Mouse (Mus musculus): ENCODE results near the gene Alpk1. TPM values are rescaled to one million over a fixed set of nuclear protein-coding genes. Genes with fewer than 3 reads are reported as not detected.

The Alpk1 gene
- total RNA-seq, 2 experiments from 2014 or later, result 10.6 to 13.2 TPM

DNA sequence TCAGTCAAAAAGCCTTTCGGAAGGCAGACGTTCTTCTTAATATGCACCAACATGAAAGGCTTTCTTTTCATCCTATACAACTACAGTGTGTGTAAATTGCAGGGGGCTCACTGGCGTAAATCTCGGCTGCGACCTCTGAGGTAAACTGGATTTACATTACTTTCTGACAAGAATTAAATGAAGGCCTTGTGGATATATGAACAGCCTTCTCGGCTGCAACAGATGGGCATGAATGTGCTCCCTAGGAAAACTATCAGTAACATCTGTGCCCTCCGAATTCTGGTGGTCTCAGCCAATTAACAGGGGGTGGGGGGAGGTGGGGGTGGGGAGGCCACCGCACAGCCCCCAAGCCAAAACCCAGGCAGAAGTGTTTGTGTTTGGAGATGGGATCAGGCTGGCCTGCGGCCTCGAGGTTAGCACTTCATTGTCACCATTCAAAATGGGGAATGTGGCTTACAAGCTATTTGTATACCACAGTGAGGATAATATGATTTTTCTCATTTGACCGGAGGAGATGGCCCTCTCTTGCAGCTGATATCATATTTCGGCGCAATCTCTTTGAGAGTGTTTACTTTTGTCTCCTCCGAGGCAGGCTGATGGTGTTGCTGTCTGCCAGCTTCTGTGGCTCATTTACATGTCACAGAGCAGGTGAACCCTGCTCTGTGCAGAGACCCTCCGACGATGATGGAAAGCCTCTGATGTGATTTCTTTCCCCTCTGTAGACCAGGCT lies 34.3 kb downstream of the Alpk1 start:
- no peak for DNase-seq (ENCODE audit: low spot score in 2 of 2)

DNA sequence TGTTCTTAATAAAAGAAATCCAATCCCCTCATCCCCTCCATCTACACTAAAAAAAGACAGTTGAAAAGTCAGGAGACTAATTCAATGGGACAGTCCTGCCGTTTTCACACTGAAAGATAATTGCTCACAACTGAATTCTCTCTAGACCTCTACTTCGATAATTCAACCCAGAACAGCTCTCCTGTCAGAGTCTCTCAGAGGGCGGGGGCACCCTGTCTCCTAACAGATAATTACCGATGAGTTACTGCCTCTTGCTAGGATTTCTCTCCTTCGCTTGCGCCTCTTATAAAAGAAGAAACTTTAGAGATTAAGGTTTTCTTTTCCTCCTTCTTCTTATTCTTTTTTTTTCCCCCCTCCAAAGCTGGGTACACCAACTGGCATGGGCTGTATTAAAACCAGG lies 34.8 kb downstream of the Alpk1 start:
- no peak for DNase-seq (ENCODE audit: low spot score in 2 of 2)

DNA sequence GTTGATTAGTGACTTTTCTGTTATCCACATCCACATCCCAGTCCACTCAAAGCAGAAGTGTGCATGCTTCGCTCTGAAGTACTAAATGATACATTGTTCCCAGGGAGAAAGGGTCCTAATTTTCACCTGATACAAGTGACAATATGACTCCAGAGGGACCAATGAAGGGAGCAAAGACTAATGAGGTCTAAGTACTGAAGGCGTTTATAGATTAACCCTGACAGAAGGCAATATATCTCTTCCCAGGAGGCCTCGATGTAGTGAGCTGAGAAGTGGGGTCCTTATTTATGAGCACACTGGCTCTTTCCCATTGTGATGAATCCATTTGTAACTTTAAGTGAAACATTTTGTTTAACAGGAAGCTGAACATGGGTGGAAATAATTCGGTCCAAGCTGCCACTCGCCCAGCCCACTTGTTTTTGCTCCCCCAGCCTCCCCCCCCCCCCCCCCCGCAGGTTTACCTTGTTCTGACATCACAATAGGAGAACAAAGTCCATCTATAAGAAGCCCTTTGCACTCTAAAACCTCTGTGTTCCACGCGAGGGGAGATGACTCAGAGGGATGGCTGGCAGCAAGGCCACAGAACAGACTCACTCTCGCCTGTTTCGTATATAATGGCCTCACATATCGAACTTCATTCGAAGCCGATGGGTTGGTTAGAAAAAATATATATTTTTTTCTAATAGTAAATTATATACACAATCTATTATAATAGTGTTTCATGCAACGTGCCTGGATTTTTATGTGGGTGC lies 36.5 kb downstream of the Alpk1 start:
- DNase-seq (ENCODE audit: low spot score in 2 of 2), result no peak

DNA sequence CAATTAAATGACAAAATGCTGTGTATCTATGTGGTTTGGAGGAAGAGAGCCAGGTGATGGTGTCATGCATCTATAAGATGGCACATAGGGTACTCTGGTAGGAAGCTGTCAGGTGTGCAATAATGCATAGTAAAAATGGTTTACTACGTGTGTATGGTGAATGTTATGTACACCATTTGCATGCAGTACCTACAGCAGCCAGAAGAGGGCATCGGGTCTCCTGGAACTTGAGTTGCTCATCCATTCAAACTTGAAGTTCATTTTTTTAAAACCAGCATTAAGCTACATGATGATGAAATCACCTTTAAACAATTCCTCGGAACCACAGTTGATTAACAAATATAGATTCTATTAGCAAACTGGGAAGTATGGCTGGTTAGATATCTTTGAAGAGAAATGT lies 38.9 kb downstream of the Alpk1 start:
- no peak for DNase-seq (ENCODE audit: low spot score in 2 of 2)

DNA sequence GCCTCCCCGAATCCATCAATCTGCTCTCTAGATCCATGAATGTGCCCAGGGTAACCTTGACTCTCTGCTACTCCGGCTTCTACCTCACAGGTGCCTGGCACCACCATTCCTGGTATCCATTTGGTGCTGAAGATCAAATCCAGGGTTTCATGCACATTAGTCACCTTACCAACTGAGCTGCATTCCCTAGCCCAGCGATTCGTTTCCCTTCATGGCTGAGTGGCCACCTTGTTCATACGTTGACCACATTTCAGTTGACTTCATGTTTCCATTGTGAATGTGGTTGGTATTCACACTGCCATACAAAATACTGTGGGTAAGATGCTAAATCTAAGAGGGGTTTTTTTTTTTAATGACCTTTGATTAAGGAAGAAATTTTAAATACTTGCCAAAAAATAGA lies 42.5 kb downstream of the Alpk1 start:
- no peak for DNase-seq (ENCODE audit: low spot score in 2 of 2)

DNA sequence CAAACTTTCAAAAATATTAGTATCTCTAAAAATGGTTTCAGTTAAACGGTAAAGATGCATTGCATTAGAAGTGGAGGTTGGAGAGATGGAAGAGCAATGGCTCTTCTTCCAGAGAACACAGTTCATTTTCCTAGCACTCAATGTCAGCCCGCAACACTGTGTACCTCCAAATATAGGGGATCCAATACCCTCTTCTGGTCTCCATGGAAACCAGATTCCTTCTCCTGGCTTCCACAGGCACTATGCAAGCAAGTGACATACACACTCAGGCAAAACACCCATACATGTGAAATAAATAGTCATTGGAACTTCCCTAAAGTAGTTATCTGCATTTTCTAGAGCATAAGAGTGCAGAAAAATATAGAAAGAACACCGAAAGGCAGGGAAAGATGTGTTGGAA lies 44.9 kb downstream of the Alpk1 start:
- DNase-seq (ENCODE audit: low spot score in 2 of 2), result no peak

DNA sequence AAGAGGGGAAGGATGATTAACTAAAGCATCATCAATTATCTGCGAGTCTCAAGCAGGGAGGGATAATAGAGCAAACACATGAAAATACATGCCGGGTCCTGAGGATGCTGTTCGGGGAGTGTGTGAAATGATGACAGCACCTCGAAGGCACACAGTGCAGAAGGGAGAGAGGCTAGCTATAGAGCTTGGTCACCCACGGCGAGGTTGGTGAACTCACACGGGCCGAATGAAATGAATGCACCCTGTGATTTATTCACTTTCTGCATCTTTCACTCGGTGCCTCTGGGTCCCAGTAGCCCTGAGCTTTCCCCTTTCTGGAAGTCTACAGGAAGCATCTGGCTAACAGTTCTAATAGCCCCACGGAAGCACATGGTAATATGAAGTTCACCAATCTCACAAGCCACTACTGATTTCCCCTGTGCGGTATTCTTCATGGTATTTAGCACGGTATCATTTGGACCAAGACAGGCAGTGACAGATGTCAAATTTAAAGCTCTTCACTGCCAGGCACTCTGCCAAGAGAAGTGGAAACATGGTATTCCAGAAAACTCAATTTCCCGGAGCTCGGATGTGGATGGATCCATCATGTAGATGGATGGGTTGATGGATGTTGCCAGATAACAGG lies 50.7 kb downstream of the Alpk1 start:
- no peak for DNase-seq (ENCODE audit: low spot score in 2 of 2)

DNA sequence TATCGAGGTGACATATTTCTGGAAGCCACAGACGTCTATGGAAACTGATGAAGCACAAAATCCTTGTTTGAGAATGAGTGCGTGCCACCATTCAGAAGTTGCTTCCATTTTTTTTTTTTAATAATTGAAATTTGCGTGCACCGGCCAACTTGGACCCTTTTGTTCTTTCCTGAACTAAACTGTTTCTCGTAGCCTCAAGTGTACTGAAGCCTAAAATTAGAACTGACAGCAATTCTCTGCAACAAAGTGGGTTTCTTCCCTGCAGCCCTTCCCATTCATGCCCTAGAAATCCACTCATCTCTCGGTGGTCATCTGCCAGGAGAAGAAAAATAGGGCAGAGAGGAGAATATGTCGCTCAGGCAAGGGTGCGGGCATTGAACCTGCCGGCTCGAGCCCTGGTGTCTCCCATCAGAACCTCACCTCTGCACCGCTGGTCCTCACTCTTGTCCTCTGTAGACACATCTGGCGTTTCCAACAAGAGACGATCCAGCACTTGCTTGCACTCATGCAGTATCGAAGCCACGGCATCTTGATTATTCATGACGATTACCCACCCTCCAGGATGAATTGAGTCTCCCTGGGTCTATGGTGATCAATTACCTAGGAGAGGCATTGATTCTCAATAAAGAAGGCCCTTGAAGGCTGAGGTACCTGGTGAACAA lies 51.3 kb downstream of the Alpk1 start:
- DNase-seq (ENCODE audit: low spot score in 2 of 2), result no peak

DNA sequence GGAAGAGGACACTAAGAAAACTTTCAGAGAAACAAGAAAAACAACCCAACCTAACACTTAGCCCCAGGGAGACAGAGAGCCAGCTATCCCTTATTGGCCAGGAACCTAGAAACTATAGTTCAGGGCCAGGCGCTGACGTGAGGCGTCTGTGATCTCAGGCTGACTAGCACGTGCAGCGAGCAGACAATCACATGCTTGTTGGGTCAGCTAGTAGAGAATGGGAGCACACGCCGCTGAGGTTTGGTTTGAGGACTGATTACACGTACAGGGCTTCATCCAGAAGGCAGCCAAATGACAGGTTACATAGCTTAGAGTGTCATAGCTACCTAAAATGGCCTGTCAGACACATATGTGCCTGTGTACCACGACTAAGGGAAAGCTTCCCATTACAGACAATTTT lies 52.3 kb downstream of the Alpk1 start:
- DNase-seq (ENCODE audit: low spot score in 2 of 2), result no peak

DNA sequence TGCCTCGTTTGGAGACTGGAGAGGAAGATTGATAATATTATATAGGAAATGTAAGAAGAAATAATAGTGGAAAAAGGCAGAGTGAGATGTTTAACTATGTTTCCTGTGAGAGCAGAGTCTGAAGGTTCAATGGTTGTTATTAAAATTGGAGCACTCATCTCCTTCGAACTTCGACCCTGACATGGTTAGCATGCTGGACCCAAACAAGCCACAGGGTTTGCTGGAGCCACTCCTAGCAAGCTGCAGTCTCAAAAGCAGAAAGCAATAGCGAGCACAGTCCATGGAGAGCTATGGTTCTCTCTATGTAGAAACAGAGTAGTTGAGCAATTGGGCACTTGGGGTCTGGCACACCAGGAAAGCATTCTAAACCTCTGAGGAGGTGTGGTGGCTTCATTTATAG lies 59.4 kb downstream of the Alpk1 start:
- no peak for DNase-seq (ENCODE audit: low spot score in 2 of 2)

DNA sequence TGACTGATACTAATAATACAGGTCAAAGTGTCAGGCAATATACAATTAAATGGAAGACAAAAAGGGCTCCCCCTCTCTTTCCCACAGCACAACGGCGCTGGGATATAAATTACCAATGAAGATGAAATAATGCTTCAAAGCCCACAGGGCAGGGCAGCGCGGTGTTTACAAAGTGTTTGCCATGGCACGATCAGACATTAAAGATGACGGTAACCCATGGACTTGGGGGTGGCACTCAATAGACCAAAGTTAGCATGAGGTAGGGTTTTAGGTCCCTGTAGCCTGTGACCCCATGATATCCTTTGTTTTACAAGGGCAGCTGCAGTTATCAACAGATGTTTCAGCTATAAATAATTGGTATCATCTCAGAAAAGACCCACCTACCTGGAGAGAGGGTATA lies 60.3 kb downstream of the Alpk1 start:
- DNase-seq (ENCODE audit: low spot score in 2 of 2), result no peak

DNA sequence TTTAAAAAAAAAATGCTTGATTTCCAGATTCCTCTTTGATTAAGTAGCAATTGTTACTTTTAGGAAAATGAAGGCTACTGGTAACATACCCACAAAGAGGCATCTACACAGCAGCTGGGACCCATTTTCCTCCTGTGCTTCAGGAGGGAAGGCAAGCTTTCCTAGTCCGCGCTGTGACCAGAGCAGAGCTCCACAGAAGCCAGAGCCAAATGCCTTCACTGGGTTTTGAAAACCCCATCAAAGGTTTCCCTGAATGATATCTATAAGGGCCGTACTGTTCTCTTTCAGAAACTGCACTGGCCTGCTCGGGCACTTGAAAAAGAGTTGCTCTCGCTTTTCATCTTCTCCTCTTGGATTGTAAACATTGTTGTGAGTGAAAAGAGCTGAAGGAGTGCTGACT lies 60.7 kb downstream of the Alpk1 start:
- no peak for DNase-seq (ENCODE audit: low spot score in 2 of 2)

DNA sequence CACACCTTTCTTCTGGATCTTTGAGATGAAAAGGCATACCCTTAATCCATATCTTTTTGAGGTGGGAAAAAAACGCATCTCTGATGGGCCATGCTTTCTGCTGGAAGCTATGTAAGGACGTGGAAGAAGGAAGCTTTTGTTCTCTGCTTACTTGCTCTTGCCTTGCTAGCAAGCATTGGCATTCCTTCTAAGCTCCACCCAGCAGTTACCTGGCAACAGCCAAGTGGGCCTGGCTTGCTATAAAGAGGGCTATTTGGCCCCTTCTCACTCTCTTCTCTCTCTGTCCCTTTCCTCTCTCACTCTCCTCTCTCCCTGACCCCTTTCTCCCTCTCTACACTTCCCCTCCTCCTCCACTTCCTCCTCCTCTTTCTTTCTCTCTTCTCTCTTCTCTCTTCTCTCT lies 63.6 kb downstream of the Alpk1 start:
- DNase-seq (ENCODE audit: low spot score in 2 of 2), result no peak

DNA sequence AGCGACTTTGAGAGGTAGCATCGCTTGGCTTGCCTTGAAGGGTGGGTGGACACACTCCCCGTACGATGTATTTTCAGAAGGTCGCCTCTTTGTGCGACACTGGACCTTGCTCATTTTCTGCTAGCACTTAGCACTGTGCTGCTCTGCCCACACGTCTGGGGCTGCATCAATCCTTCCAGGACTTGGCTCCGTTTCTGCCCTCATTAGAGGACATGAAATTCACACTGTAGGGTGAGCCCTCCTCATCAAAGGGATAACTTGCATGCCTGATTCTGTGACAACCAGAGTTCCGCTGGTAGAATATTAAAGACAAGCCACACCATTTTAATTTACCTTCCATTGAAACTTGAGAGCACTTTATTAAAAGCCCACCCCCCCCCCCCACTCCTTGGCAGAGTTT lies 67.2 kb downstream of the Alpk1 start:
- no peak for DNase-seq (ENCODE audit: low spot score in 2 of 2)

DNA sequence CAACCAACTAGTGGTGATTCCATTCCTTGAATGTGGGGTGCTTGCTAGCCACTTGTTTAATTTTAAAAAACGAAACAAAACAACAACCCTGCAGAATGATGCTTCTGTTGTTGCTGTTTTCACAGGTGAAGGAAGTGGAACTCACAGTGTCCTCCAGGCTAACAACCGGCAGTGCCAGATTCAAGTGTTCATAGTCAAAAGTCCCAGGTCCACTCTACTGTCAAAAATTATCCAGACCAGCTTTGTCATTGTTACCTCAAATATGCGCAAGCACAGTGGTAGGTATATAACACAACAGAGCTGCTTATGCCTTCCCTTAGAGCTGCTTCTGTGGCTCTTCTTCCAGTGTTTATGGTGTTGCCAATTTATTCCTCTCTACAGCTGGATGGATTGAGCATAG lies 68.8 kb downstream of the Alpk1 start:
- no peak for DNase-seq (ENCODE audit: low spot score in 2 of 2)

DNA sequence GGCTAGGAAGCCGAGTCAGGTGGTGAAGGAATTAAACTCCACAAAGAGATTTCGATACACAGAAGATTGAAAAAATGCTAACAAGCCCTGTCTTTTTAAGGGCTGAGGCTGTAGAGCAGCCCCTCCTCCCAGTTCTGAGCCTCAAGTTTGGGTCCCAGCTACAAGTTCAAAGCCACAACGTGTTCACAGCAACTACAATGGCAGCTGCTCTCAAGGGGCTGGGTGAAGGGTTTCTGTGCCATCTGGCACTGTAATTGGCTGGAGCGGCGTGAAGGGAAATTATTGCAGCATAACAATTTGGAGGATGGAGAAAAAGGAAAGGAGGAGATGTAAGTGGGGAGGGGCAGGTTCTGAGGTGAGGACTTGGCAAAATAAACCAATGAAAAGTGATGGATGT lies 73.2 kb downstream of the Alpk1 start:
- no peak for DNase-seq (ENCODE audit: low spot score in 2 of 2)

DNA sequence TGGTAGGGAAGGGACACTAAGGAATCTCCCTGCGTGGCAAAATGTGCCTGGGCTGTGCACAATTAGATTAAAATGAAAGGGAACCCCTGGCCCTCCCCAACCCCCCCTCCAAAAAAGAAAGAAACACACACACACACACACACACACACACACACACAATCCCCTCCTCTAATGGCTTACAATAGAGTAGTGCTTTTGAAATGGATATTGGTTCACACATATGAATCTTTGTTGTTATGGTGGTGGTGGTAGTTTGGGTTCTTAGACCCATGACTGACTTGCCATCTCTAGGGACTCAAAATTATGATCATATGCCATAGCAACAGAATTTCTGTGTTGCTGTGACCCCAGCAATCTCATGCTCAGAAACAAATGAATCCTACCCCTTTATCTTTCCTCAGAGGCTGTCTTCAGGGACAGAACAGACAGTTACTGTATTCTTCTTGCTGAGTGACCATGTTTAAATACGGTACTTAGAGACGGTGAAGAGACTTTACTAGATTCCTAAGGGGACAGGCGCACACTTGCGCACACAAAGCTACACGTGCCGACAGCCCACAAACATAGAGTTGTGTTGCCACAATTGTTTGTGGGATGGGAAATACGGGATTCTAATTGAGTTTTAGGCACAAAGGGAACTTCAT lies 73.8 kb downstream of the Alpk1 start:
- no peak for DNase-seq (ENCODE audit: low spot score in 2 of 2)

DNA sequence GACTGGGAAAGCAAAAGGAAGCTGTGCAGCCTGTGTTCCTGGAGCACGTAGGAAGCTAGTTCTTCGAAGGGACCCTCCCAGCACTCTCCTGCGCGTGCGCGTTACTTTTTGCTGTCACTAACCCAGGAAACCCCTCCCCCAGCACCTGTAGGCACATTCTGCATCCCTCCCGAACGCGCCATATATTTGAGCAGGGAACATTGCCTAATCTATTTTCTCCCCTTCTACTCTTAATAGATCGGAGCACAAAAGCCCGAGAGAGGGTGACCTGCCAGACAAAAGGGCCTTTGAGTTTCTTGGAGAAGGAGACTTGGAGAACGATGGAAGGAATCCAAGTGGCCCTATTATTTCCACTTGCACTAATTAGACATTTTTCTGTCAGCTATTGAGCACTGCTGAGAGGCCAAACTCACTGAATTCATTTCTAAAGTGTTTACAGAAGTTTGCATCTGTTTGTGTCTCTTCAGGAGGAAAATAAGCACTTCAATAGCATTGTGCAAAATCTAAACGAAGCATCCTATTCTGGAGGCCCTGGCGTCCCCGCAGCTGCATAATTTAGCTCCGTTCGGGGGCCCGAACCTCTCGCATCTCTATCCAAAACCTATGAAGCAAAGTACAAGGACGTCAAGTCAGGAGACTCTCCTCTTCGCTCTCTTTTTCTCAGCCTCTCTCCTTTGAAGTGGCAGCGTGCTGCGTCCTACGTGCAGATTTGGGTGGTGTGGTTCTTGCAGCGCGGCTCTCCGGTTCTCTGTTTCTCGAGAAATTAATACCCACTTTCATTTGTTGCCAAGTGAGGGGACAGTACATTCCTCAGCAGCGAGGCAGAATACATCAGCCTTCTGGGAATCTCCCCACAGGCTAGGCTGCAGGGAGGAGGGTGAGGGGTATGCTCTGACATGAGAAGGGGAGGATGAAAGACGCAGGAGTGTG lies 74.5 kb downstream of the Alpk1 start:
- DNase-seq (ENCODE audit: low spot score in 2 of 2), result no peak

DNA sequence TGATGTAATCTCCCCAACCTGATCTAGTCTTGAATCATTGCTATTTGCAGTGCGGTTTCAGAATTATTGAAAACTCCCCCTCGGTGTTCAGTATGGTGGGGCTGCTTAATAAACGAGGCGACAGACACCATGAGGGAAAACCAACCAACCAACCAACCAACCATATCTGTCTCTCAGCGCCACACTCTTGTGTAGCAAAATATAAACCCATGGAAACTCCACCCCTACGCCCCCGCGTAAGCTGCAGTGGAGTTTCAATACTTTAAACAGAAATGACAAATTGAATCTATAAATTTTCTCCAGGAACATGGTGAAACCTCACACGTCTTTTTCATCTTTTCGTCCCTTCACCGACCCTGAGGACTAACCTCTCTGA lies 75.2 kb downstream of the Alpk1 start:
- DNase-seq (ENCODE audit: low spot score in 2 of 2), result no peak

DNA sequence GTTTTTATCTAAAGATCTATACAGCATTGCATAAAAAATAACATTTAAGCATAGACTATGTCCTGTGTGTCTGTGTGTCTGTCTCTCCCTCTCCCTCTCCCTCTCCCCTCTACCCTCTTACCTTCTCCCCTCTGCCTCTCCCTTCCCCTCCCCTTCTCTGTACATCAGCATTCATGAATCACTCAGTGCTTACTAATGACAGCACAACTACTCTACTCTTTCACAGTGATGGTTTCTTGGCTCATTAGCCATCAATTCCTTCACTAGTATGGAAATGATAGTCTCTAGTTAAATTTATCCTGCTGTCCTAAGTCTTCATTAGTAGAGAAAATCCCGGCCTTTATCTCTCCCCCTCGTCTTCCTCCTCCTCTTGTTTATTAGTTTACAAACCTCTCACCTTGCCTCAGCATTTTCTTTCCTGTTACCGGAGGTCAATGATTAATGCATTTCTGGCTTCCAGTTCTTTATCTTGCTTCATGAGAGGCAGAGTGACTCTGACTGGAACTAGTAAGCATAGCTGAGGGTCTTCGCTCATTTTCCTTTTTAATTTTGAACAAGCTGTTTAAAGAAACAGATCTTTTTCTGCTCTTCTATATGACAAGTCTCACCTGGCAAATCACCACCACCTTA lies 79.0 kb downstream of the Alpk1 start:
- no peak for DNase-seq (ENCODE audit: low spot score in 2 of 2)

Data from adrenal gland, adult 18-20 months (tissue).